Mouse (Mus musculus): ENCODE data around the gene Rabgef1.
A peak's percentile ranks its signal among the peaks of the same experiment; 100 is the strongest.

The Rabgef1 gene

DNA sequence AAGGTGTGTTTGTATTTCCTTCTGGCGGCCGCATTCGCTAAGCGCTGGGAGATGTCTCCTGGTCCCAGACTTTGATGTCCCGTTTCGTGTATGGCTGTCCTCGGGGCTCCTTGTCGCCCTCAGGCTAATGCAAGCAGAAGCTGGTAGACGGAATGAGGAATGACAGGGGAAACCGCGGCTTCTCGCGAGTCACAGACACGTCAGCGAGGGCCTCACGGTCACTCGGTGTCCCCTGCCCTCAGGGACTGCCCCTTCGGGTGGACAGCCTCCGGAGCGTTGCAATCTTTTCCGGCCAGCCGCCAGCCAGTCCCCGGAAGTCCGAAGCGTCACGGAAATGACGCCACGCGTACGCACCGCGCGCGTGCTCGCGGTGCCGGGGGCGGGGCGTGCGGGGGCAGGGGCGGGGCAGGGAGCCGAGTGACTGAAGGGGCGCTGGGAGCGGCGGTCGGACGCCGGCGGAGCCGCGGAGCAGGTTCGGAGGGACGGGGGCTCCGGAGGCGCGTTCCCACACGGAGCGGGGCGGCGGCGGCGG is at the start of gene Rabgef1:
TSS of gene Rabgef1 (plus strand) at position 376 of the 532 bp plus-strand sequence.
- peak; percentile 95 for DNase-seq

DNA sequence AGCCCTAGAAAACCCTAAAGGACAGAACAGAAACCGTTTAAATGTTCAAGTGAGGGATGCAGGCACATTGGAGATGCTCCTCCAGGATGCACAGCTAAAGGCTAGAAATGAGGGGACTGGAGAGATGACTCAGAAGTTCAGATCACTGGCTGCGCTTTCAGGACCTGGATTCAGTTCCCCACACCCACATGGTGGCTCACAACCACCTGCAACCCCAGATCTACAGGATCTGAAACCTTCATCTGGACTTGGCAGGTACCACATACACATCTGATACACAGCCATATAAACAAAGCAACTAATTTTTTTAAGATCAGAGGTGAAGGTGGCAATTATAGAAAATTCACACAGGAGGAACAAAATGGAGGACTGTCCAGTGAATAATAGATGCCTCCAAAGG is 49.2 kb upstream of the Rabgef1 start:
- DNase-seq: no peak

GRCm38 (mm10) chr5:130124271-130124670 is 47.3 kb upstream of the Rabgef1 start:
- no peak for DNase-seq

DNA sequence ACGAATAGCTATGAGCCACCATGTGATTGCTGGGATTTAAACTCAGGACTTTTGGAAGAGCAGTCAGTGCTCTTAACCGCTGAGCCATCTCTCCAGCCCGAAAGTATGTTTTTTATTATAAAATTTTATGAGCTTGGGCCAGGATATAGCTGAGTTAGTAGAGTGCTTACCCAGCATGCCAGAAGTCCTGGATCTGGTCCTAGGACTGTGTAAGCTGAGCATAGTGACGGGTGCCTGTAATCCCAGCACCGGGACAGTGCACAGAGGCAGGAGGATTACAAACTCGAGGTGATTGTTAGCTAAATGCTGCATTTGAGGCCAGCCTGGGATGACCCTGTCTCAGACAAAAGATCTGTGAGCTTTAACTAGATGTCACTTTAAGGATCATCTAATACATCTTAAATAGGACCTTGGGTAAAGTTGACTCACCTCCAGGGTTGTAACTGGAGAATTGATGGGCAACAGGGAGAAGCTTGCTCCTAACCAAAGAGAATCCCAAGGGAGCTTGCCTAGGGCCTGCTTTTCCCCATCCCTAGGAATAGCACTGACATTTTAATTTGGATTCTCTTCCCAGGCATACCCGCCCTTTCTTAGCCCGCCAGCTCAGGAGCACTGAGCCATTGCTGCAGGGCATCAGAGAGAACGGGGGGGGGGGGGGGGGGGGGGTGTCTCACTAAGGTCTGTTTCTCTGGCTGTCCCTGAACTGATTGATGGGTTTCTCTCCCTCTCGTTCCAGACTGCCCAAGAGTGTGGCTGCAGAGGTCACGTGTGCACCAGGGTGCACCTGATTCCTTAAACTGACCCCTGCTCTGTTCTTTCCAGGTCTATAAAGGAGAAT is 42.7 kb upstream of the Rabgef1 start:
- DNase-seq: no peak

DNA sequence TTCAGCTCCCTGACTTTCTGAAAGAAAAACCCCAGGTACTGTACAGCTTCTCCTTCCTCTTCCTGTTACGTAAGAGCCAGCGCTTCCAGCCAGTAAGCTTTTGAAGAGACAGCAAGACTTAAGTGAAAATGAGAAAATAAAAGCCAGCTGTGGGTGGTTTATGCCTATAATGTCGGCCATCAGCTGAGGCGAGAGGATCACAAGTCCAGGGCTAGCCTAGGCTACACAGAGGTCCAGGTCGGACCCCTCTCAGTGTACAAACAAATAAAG is 42.1 kb upstream of the Rabgef1 start:
- no peak for DNase-seq

DNA sequence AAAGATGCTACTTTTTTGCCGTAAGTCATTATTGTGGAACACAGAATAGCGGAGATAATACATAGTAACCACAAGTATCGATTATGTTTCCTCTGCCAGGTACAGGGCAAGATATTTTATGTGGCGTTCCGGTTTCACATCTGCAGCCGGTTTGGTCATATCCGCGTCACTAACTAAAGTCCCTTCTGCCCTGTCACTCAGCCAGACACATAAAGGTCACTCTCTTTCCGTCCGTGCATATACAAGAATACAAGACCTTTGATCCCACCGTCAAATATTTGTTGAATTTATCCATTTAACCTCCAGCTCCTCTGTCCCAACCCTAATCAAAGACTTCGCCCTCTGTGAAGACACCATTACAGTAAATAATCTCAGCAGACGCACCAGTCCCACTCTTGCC is 35.0 kb upstream of the Rabgef1 start:
- no peak for DNase-seq

DNA sequence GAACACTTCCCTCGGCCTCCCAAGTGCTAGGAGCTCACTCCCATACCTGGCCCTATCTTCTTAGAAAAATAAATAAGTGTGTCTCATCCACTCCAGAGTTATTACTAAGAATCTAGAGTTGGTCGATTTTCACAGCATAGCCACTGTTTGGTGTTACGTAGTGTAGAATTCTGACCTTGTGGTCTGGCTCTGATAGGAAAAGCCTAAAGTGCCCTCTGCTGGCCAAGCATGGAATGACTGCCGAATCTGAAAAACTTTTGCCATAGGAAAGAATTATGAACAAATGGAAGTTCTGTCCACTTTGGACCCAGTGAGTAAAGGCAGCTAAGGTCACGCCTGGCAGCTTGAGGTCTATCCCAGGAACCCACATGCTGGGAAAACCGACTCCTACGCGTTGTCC is 32.2 kb upstream of the Rabgef1 start:
- peak; percentile 92 for DNase-seq

- no peak for DNase-seq
These were observed 30.5 kb upstream of the Rabgef1 start for GRCm38 (mm10) chr5:130141138-130141537.

GRCm38 (mm10) chr5:130142041-130142440 is 29.6 kb upstream of the Rabgef1 start:
- peak; percentile 18 for DNase-seq

DNA sequence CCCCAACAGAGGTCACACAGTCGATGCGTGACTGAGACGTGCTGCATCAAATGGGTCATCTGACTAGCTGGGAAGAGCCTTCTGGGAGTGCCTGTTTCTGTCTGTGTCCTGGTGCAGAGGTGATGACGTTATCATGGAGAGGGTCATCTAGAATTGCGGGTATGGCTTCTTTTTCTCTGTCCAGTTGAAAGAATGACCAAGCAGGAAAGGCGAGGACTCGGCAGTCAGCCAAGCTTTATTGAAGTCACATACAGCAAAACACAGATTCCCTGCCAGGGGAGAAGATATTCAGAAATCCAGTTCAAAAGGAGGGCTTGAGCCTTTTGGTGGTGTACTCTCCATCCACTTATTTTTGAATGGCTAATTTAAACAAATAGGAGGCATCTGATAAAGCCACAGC is 28.5 kb upstream of the Rabgef1 start:
- DNase-seq: no peak

DNA sequence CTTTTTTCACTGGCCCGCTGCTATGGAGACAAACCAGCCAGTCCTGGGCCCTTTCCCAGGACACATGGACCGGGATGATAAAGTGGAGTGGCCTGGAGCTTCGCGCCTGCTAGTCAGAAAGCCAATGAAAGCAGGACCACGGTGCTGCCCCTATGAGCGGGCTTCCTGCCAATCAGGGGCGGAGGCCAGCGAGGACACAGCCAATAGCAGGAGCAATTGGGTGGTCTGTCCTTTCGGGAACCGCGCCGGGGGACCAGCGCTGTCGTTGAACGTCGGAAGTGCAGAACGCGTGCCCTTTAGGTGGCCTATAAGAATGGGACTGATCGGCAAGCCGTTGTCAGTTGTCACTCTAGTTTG is 27.6 kb upstream of the Rabgef1 start:
- peak; percentile 69 for DNase-seq

- DNase-seq: peak; percentile 98
These were observed 27.0 kb upstream of the Rabgef1 start, which contains the start of gene Kctd7 for GRCm38 (mm10) chr5:130144334-130145312. Kctd7 (plus strand) TSS chr5:130144861.

DNA sequence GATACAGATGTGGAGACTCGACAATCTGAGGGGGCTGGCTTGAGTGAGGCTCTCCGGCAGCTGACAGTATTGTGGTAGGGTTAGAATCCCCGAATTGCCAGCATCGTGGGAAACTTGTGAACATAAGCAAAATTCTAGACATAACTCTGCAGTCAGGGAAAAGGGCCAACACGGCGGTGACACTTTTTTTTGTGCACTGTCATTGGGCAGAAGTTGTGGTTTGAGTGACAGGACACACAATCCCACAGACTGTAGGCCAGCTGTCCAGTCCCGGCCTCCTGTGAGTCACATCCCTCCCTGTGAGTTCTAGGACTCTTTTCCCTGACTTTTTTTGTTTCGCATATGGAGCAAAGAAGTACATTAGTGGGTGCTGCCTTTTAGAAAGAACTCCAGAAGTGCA is 25.6 kb upstream of the Rabgef1 start:
- DNase-seq: no peak

GRCm38 (mm10) chr5:130149726-130150310 is 21.8 kb upstream of the Rabgef1 start:
- DNase-seq: peak; percentile 61

DNA sequence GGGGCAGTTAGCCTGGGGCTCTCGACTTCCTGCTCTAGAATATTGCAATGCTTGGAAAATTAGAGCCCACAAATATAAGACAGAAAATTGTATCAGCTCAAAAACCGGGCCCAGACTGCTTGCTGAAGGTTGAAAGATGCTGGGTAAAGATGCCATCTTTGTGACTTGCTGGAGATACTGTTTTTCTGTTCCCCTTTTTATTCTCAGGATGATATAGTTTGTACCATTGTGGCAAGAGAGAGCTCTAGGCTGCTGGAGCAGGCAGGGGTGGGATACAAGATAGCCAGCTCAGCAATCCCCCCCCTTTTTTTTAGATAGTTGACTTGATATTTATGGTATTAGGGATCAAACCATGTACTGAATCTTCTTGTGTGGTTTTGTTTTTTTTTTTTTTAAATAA is 17.3 kb upstream of the Rabgef1 start:
- DNase-seq: no peak

GRCm38 (mm10) chr5:130158545-130158944 is 13.1 kb upstream of the Rabgef1 start:
- DNase-seq: no peak

DNA sequence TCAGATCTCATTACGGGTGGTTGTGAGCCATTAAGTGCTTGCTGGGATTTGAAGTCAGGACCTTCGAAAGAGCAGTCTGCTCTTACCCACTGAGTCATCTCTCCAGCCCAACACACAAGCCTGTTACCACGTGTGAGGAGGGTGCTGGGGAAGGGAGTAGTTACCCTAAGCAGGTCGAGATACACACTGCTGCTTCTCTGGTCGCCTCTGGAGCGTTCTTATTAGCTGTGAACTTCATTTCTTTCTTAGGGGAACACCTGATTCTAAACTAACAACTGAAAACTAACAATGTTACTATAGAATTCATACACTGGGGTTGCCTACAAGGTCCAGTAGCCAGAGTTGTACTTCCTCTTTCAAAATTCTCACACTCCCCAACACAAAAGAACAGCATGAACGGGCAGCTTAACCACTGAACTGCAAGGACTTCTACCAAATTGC is 11.8 kb upstream of the Rabgef1 start:
- DNase-seq: no peak

- DNase-seq: peak; percentile 93
These were observed 7.9 kb upstream of the Rabgef1 start for GRCm38 (mm10) chr5:130163670-130164069.

- no peak for DNase-seq
These were observed 6.4 kb upstream of the Rabgef1 start for GRCm38 (mm10) chr5:130165213-130165612.

DNA sequence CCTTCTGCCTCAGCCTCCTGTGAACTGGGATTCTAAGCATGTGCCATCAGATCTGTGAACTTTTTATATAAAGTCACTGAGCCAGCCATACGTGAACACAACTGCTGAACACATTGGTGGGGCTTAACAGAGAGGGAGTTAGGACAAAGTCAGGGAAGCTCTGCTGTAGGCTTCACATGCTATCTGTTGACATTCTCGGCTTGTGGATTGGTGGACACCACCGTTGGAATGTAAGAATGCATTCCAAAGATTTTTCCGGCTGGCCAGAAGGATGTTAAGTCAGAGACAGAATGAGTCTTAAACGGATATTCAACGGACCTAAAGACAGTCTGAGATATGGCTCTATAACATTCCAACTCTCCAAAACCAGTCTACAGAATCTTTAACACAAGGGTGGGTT is 2.5 kb upstream of the Rabgef1 start:
- peak; percentile 47 for DNase-seq

DNA sequence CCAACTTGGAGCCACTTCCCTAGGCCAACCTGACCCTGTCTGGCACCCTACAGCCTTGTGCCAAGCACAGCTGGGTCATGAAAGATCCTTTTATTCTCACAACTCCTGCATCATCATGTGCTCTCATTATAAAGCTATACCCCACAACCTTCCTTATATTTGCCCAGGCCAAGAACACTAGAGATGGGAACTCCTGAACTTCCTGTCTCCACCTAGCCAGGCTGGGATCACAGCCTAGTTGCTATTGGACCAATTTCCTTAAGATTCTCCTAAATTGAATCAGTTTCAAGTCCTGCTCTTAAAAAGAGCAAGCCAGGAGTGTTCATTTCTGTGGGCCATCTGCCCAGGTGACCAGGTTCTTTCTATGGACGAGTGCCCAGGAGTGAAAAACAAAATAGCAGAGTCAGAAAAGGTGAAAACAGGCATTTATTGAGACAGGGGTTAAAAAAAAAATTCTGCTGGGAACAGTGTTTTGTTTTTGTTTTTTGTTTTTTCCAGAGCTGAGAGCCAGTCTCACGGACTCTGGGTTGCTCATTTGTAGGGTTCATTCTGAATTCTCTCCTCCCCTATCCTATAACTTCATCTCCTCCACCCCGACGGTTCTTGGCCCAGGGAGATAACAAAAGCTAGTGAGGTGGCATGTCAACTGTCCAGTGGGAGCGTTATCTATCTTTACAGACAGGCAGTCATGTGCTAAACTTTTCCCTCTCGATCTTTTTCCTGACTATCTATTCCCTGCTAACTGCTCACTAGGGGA is 754 bp upstream of the Rabgef1 start:
- no peak for DNase-seq

- DNase-seq: peak; percentile 68
These were observed 481 bp downstream of the Rabgef1 start for GRCm38 (mm10) chr5:130171956-130172601.
